Mouse (Mus musculus) naive thymus-derived CD4-positive, alpha-beta T cell, adult 5 months (primary cell): ENCODE measurements around the gene Mageb5. TPM values are rescaled to one million over a fixed set of nuclear protein-coding genes. Genes with fewer than 3 reads are reported as not detected.

Experiments
- polyA plus RNA-seq: library from polyadenylated mRNA; unstranded; fragments of 100-300 nt; shearing (Covaris generic); gene quantifications from one replicate; pipeline ENCODE4 v1.2.1, GENCODE M21; 2017

Mageb5 gene
- polyA plus RNA-seq, result not detected

DNA sequence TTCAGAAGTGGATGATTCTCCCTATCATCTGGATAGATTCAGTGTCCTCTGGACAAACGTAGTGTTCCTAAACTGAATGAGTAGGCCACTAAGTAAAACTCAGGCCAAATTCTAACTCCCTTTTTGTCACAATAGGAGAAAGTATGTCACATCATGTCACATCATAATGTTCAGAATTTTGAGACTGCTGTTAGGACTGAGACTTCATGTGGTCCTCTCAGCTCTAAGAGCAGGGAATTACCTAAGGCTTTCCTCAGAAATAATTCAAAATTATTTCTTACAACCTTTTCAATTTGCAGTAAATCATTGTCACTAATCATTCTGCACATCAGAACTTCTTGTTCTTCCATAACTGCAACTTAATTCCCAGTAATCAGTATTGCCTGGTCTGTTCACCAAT is at the start of gene Mageb5:
Gene Mageb5, minus strand, starts transcription at position 101 of the 400 bp plus-strand sequence.

Other genes with a start within 250 kb of the Mageb5 start
- gene 1700084M14Rik, start 207.1 kb downstream of the Mageb5 start, polyA plus RNA-seq, result not detected
- not detected for gene Gm14781, start 150.8 kb downstream of the Mageb5 start, polyA plus RNA-seq
- not detected for gene Mageb1, start 233.3 kb upstream of the Mageb5 start, polyA plus RNA-seq